Mouse (Mus musculus) hindbrain, embryonic 10.5 days (tissue): ENCODE results near the gene Aldh3b1. TPM values are rescaled to one million over a fixed set of nuclear protein-coding genes. Genes with fewer than 3 reads are reported as not detected.
"Not testable (repeated sequence)": the region's sequence is repeated elsewhere in the genome, so short reads cannot be mapped to it uniquely, and the experiment has no call there.

ENCODE experiments used
- DNase-seq: peaks from one replicate; pipeline ENCODE4 v3.0.0-alpha.2; 2017; ENCODE audit warnings: low spot score
- H3K27ac ChIP-seq: fragments of 300-500 bp; sonication (generic); 2 replicates; pipeline ENCODE4 v1.5.1; 2016; ENCODE audit warnings: mild to moderate bottlenecking, moderate library complexity
- H3K27me3 ChIP-seq: fragments of 300-500 bp; sonication (generic); 2 replicates; pipeline ENCODE4 v1.6.1; 2016; ENCODE audit warnings: mild to moderate bottlenecking; ENCODE audit not compliant: poor library complexity, insufficient read depth, severe bottlenecking
- H3K36me3 ChIP-seq: fragments of 300-500 bp; sonication (generic); 2 replicates; pipeline ENCODE4 v1.6.1; 2016; ENCODE audit warnings: mild to moderate bottlenecking, moderate library complexity
- H3K4me1 ChIP-seq: fragments of 300-500 bp; sonication (generic); replicated peaks from 2 replicates; pipeline ENCODE4 v1.6.1; 2016; ENCODE audit warnings: mild to moderate bottlenecking
- H3K4me3 ChIP-seq: fragments of 300-500 bp; sonication (generic); 2 replicates; pipeline ENCODE4 v1.5.1; 2016; ENCODE audit warnings: mild to moderate bottlenecking, moderate library complexity
- H3K9me3 ChIP-seq: fragments of 300-500 bp; sonication (generic); 2 replicates; pipeline ENCODE4 v1.6.1; 2016; ENCODE audit warnings: mild to moderate bottlenecking, moderate library complexity
- WGBS: fragments of 180-500 bp; shearing (Covaris S2); methylation state at CpG from one replicate; pipeline ENCODE4 v1.1.7; 2016; 5-methylcytosine and 5-hydroxymethylcytosine counted together
- polyA plus RNA-seq: library from polyadenylated mRNA; unstranded; fragments of >200 nt; fragmentation: Nextera tagmentation; extraction: Ambion mirVana; gene quantifications from 2 replicates; pipeline ENCODE4 v1.2.1, GENCODE M21; 2016

The Aldh3b1 gene
- polyA plus RNA-seq, 1 experiment from 2014 or later, result 0.71 TPM

GRCm38 (mm10) chr19:3957296-3958036 lies 27.9 kb upstream of the Aldh3b1 start:
- H3K27ac ChIP-seq, H3K27me3 ChIP-seq, DNase-seq, H3K4me3 ChIP-seq, H3K4me1 ChIP-seq, H3K9me3 ChIP-seq, H3K36me3 ChIP-seq: not testable (repeated sequence)
- WGBS, result 84% methylated on average over 5 of the region's 5 CpGs

GRCm38 (mm10) chr19:3955804-3956203 lies 26.2 kb upstream of the Aldh3b1 start:
- WGBS, result 61% methylated on average over 4 of the region's 4 CpGs
- Histone ChIP-seq H3K27me3 (no peaks in the 10 kb centered on the region), H3K4me1 (0 out of 2 replicates have a peak, but pooled peaks cover 3% of the 10 kb centered on the region), H3K36me3 (no peaks in the 10 kb centered on the region), H3K4me3 (no peak overlapping the region), H3K9me3 (no peaks in the 10 kb centered on the region), H3K27ac (no peak overlapping the region)
- DNase-seq, result no peak

DNA sequence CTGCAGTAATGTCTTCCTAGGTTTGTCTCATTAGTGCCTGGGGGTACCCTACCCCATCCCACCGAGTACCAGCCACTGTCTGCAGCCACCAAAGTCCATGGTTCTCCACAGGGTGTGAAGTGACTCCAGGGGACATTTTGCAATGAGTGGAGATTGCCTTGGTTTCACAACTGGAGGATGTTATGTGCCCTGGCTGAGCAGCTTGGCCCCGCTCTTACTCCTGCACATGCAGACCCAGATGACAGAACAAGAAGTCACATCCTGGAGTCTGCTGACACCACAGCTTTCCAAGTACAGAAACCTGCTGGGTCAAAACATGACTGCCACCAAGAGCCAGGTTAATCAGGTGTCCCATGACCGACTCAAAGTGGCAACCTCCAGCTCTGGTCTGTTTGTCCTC lies 25.4 kb upstream of the Aldh3b1 start:
- DNase-seq, result no peak
- H3K4me1 ChIP-seq, result 0 out of 2 replicates have a peak, but pooled peaks cover 3% of the 10 kb centered on the region
- H3K27ac ChIP-seq, result no peak overlapping the region
- no peaks in the 10 kb centered on the region for H3K27me3 ChIP-seq
- 86% methylated on average over 3 of the region's 3 CpGs for WGBS
- H3K9me3 ChIP-seq, result no peaks in the 10 kb centered on the region
- H3K36me3 ChIP-seq, result no peaks in the 10 kb centered on the region
- no peak overlapping the region for H3K4me3 ChIP-seq

DNA sequence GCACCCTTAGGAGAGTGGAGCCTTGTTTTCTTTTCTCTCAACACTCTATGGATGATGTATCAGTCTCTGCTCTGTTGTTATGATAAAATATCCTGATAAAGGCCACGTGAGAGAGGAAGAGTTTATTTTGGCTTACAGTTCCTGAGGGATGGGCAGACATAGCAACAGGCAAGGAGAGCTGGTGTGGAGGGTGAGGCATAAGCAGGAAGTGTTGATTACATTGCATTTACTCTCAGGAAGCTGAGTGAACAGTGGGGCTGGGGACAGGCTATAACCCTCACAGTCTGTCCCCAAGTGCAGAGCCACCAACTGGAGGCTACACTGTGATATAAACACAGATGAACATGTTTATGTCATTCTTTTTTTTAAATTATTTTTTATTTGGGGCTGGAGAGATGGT lies 22.5 kb upstream of the Aldh3b1 start:
- Histone ChIP-seq H3K27ac (no peak overlapping the region), H3K4me3 (no peak overlapping the region), H3K9me3 (no peaks in the 10 kb centered on the region), H3K27me3 (no peaks in the 10 kb centered on the region; the same call in 1 of the 2 replicates), H3K4me1 (0 out of 2 replicates have a peak, but pooled peaks cover 9% of the 10 kb centered on the region), H3K36me3 (no peaks in the 10 kb centered on the region)
- no peak for DNase-seq
- WGBS, result 62% methylated on average over 1 of the region's 1 CpGs

DNA sequence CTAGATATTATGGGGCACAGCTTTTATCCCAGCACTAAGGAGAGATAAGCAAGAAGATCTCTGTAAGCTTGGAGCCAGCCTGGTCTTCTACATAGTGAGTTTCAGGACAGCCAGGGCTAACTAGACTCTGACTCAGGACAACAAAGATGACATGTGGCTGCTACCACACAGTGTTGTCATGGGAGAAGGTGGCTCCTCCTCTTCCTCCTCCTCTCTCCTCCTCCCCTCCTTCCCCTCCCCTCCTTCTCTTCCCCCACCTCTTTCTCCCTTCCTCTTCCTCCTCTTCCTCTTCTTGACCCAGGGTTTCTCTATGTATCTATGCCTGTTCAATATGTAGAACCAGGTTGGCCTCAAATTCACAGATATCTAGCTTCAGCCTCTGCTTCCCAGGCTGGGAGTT lies 21.9 kb upstream of the Aldh3b1 start:
- H3K27me3 ChIP-seq, result no peaks in the 10 kb centered on the region; the same call in 1 of the 2 replicates
- H3K36me3 ChIP-seq, result no peaks in the 10 kb centered on the region
- H3K4me1 ChIP-seq, result 0 out of 2 replicates have a peak, but pooled peaks cover 9% of the 10 kb centered on the region
- no peak overlapping the region for H3K27ac ChIP-seq
- H3K9me3 ChIP-seq, result no peaks in the 10 kb centered on the region
- DNase-seq, result no peak
- no peak overlapping the region for H3K4me3 ChIP-seq

DNA sequence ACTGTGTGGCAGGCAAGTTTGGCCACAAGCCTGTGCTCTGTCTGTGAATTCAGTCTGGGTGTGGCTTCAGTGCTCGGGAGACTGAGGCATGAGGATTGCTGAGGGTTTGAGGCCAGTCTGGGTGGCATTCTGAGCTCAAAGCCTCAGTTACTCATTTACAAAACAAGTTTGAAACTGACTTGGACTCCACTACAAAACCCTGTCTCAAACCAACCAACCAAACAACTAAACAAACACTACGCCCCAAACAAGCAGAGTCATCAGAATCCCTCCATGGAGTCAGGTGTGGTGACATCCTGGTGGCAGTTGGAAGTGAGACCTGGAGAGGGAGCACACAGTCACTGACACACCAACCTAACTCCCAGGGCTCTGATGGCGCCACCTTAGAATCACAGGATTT lies 20.7 kb upstream of the Aldh3b1 start:
- Histone ChIP-seq H3K27ac (no peak overlapping the region), H3K9me3 (no peaks in the 10 kb centered on the region), H3K4me1 (0 out of 2 replicates have a peak, but pooled peaks cover 9% of the 10 kb centered on the region), H3K27me3 (no peaks in the 10 kb centered on the region; the same call in 1 of the 2 replicates), H3K36me3 (no peaks in the 10 kb centered on the region), H3K4me3 (no peak overlapping the region)
- 84% methylated on average over 3 of the region's 3 CpGs for WGBS
- DNase-seq, result no peak

- Histone ChIP-seq H3K36me3 (no peaks in the 10 kb centered on the region), H3K27ac (no peak overlapping the region), H3K4me1 (0 out of 2 replicates have a peak, but pooled peaks cover 7% of the 10 kb centered on the region), H3K27me3 (peaks cover 6% of the 10 kb centered on the region), H3K4me3 (no peak overlapping the region), H3K9me3 (no peaks in the 10 kb centered on the region)
- WGBS, result 75% methylated on average over 14 of the region's 14 CpGs
- DNase-seq, result no peak
Observed at GRCm38 (mm10) chr19:3948546-3948945, 18.9 kb upstream of the Aldh3b1 start.

DNA sequence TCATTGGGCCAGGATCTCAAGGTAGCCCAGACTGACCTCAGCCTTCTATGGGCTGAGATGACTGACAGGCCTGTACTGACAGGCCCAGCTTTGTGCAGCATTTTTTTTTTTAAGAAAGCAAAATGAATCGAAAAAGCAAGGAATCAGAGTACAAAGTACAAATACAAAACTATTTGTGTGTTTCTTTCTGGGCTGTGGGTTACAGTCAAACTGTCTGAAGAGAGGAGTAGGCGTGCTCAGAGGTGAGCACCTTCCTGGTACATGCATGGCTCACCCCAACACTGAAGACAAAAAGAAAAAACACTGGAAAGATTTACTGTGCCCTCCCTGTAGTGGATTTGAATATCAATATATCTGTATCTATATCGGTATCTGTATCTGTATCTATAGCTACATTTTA lies 18.2 kb upstream of the Aldh3b1 start:
- no peak for DNase-seq
- Histone ChIP-seq H3K27ac (no peak overlapping the region), H3K4me3 (no peak overlapping the region), H3K9me3 (no peaks in the 10 kb centered on the region), H3K4me1 (peaks cover 9% of the 10 kb centered on the region; the same call in 1 of the 2 replicates), H3K36me3 (no peaks in the 10 kb centered on the region), H3K27me3 (peaks cover 11% of the 10 kb centered on the region)
- WGBS, result 80% methylated on average over 3 of the region's 3 CpGs

- Histone ChIP-seq H3K27me3 (peaks cover 22% of the 10 kb centered on the region), H3K4me3 (no peak overlapping the region), H3K27ac (no peak overlapping the region), H3K4me1 (peaks cover 9% of the 10 kb centered on the region; the same call in 1 of the 2 replicates), H3K9me3 (no peaks in the 10 kb centered on the region), H3K36me3 (no peaks in the 10 kb centered on the region)
- DNase-seq, result peak; percentile 70
- WGBS, result 13% methylated on average over 2 of the region's 2 CpGs
Observed at GRCm38 (mm10) chr19:3946715-3947114, 17.1 kb upstream of the Aldh3b1 start.

DNA sequence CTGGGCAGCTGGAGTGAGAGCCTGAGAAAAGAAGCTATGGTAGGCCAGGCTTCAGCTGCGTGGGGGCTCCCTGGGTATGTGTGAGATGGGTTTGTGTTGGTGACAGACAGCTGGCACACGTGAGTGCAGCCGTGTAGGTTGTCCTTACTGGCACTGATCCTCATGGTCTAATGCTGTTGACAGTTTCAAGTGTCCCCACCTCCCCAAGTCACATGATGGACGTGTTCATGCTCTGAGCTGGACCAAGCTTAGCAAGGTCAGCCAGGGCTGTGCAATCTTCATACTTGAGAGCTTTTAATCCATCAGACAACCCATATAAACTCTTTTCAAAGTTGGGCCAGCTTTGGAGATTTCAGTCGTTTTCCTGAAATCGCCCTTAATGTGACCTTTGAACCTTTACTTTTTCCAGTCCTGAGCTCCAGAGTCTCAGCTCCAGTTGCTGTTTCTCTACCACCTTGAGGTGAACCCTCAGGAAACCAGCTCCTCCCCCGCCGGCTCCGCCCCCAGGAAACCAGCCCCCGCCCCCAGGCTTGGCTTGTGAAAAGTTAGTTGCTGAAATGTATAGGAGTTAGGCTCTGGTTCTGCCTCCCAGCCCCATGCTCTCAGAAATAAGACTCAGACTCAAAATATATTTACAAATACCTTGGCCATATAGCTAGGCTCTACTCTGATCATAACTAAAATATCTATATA lies 16.4 kb upstream of the Aldh3b1 start:
- no peak overlapping the region for H3K4me3 ChIP-seq
- peaks cover 9% of the 10 kb centered on the region; the same call in 1 of the 2 replicates for H3K4me1 ChIP-seq
- 39% methylated on average over 10 of the region's 10 CpGs for WGBS
- H3K9me3 ChIP-seq, result no peaks in the 10 kb centered on the region
- H3K27ac ChIP-seq, result no peak overlapping the region
- H3K27me3 ChIP-seq, result peaks cover 23% of the 10 kb centered on the region
- DNase-seq, result no peak
- H3K36me3 ChIP-seq, result no peaks in the 10 kb centered on the region

GRCm38 (mm10) chr19:3942986-3943735 lies 13.6 kb upstream of the Aldh3b1 start:
- Histone ChIP-seq H3K9me3 (no peaks in the 10 kb centered on the region), H3K4me1 (peaks cover 3% of the 10 kb centered on the region; the same call in 1 of the 2 replicates), H3K4me3 (0 out of 2 replicates have a peak overlapping the region, but pooled peaks have one; percentile 11), H3K36me3 (no peaks in the 10 kb centered on the region), H3K27me3 (peaks cover 23% of the 10 kb centered on the region), H3K27ac (no peak overlapping the region)
- 22% methylated on average over 27 of the region's 27 CpGs for WGBS
- no peak for DNase-seq

- H3K27ac ChIP-seq, result no peak overlapping the region
- H3K36me3 ChIP-seq, result no peaks in the 10 kb centered on the region
- no peak overlapping the region for H3K4me3 ChIP-seq
- no peaks in the 10 kb centered on the region for H3K9me3 ChIP-seq
- peaks cover 3% of the 10 kb centered on the region; the same call in 1 of the 2 replicates for H3K4me1 ChIP-seq
- H3K27me3 ChIP-seq, result peaks cover 23% of the 10 kb centered on the region
- DNase-seq, result no peak
- 85% methylated on average over 7 of the region's 7 CpGs for WGBS
Observed at GRCm38 (mm10) chr19:3942315-3942714, 12.7 kb upstream of the Aldh3b1 start.
